Mouse (Mus musculus) stomach, embryonic 14.5 days (tissue): ENCODE results near the gene Kxd1. TPM values are rescaled to one million over a fixed set of nuclear protein-coding genes. Genes with fewer than 3 reads are reported as not detected.
A peak's percentile ranks its signal among the peaks of the same experiment; 100 is the strongest.

Experiments used
- ATAC-seq: fragments of 200-750 bp; cut with Nextera tagmentation; 2 replicates; pipeline ENCODE4 v1.8.0; 2017; ENCODE audit warnings: low read depth, moderate TSS enrichment; ENCODE audit not compliant: insufficient number of reproducible peaks, insufficient read depth, low FRiP score
- H3K27ac ChIP-seq: fragments of 300-500 bp; sonication (generic); 2 replicates; pipeline ENCODE4 v1.5.1; 2014; ENCODE audit warnings: mild to moderate bottlenecking, low read length, moderate library complexity, mixed read lengths
- H3K27me3 ChIP-seq: fragments of 300-500 bp; sonication (generic); 2 replicates; pipeline ENCODE4 v1.6.1; 2014; ENCODE audit warnings: low read length, control low read depth, mixed read lengths; ENCODE audit not compliant: control insufficient read depth, insufficient read depth
- H3K36me3 ChIP-seq: fragments of 300-500 bp; sonication (generic); 2 replicates; pipeline ENCODE4 v1.6.1; 2014; ENCODE audit warnings: mild to moderate bottlenecking, control low read depth, low read length, moderate library complexity, mixed read lengths; ENCODE audit not compliant: control insufficient read depth, insufficient read depth
- H3K4me1 ChIP-seq: fragments of 300-500 bp; sonication (generic); 2 replicates; pipeline ENCODE4 v1.6.1; 2014; ENCODE audit warnings: low read length, control low read depth, mixed read lengths; ENCODE audit not compliant: control insufficient read depth, insufficient read depth
- H3K4me2 ChIP-seq: fragments of 300-500 bp; sonication (generic); replicated peaks from 2 replicates; pipeline ENCODE4 v1.6.1; 2014; ENCODE audit warnings: low read depth, low read length, control low read depth
- H3K4me3 ChIP-seq: fragments of 300-500 bp; sonication (generic); 2 replicates; pipeline ENCODE4 v1.5.1; 2014; ENCODE audit warnings: low read depth, low read length, control low read depth
- H3K9ac ChIP-seq: fragments of 300-500 bp; sonication (generic); replicated peaks from 2 replicates; pipeline ENCODE4 v1.6.1; 2014; ENCODE audit warnings: low read depth, mild to moderate bottlenecking, control low read depth, low read length, moderate library complexity, mixed read lengths
- H3K9me3 ChIP-seq: fragments of 300-500 bp; sonication (generic); 2 replicates; pipeline ENCODE4 v1.6.1; 2016; ENCODE audit warnings: low read depth, low read length, control low read depth; ENCODE audit not compliant: control insufficient read depth
- WGBS: fragments of 180-500 bp; shearing (Covaris S2); extraction: QIAGEN DNeasy Blood & Tissue Kit; methylation state at CpG from one replicate; pipeline ENCODE4 v1.1.7; 2014; 5-methylcytosine and 5-hydroxymethylcytosine counted together
- polyA plus RNA-seq: library from polyadenylated mRNA; unstranded; fragments of >200 nt; fragmentation: Nextera tagmentation; extraction: Ambion mirVana; gene quantifications from 2 replicates; pipeline ENCODE4 v1.2.1, GENCODE M21; 2014

Kxd1 gene
- polyA plus RNA-seq, 1 experiment from 2014 or later: 72.3 TPM

DNA sequence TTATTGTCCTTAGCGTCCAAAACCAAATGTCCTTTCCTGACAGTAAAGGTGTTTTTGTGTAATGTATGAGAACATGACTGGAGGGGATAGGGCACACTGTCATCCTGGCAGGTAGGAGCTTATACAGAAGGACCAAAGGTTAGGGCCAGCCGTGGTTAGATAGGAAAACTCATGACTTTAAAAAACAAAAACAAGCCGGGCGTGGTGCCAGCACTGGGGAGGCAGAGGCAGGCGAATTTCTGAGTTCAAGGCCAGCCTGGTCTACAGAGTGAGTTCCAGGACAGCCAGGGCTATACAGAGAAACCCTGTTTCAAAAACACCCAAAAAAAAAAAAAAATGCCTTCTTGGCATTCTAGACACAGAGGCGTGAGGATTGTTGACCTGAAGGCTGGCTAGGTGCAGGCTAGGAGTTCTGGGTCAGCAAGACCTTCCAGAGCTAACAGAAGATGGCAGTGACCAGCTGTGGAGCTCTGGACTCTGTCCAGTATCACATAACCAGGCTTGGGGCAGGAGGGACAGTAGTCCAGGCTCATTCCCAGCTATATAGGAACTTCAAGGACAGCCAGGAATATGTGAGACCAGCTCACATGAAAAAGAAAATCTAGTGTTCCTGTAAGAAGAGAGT lies 36.1 kb upstream of the Kxd1 start:
- ATAC-seq: no peak
- no peaks in the 10 kb centered on the region; the same call in 1 of the 2 replicates for H3K36me3 ChIP-seq
- WGBS: 86% methylated on average over 6 of the region's 6 CpGs
- H3K9me3 ChIP-seq: no peaks in the 10 kb centered on the region
- no peak overlapping the region for H3K4me2 ChIP-seq
- no peaks in the 10 kb centered on the region for H3K27me3 ChIP-seq
- H3K4me3 ChIP-seq: no peak overlapping the region
- no peak overlapping the region for H3K27ac ChIP-seq
- no peak overlapping the region for H3K9ac ChIP-seq
- H3K4me1 ChIP-seq: peaks cover 33% of the 10 kb centered on the region

DNA sequence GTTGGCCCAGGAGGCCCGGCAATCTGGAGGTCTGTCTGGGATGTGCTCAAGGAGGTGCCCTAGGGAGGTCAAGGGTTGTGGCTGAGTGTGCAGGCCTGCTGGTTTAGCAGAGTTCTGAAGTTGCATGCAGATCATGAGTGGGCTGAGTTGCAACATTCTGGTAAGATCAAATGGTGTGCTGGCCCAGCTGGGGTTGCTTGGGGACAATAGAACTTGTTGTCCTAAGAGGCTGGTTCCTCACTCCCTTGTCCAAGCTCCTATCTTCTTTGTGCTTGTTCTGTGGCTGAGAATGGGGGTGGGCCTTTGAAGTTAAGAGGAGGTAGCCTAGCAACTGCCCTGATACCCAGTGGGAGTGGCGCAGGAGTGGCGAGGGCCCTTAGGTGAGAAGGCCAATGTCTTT lies 35.0 kb upstream of the Kxd1 start:
- WGBS: 70% methylated on average over 3 of the region's 3 CpGs
- H3K27me3 ChIP-seq: no peaks in the 10 kb centered on the region
- no peak overlapping the region for H3K27ac ChIP-seq
- H3K4me3 ChIP-seq: no peak overlapping the region
- H3K36me3 ChIP-seq: no peaks in the 10 kb centered on the region; the same call in 1 of the 2 replicates
- no peak for ATAC-seq
- no peaks in the 10 kb centered on the region for H3K9me3 ChIP-seq
- H3K4me1 ChIP-seq: peaks cover 33% of the 10 kb centered on the region
- no peak overlapping the region for H3K4me2 ChIP-seq
- H3K9ac ChIP-seq: no peak overlapping the region

DNA sequence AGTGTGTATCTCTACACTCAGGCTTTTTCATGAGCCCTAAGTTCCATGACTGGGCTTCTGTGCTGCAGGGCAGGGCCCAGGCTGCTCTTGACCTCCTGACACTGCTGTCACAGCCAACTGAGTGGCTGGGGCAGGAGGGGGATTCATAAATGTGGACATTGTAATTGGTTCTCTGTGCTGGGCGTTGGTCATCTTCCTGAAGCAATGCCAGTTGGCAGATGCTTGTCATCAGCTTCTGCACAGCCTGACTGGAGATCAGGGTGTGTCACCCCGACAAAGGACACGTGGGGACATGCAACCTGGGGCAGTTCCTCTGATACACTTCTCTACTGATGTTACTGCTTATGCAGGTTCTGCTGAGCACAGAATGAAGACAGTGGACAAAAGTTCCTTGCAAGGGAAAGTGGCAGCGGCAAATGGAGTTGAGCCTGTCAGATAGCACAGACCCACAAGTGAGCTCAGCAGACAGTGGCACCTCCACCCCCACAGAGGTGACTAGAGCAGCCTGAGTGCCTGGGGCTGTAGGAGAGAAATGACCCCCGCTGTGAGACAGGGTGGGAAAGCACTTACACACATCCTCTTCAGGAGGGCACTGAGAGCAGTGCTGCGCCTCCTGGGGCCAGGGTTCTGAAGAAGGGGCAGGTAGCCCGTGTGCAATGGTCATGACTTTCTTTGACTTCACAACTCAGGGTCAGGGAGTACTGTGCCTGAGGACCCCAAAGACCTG lies 34.2 kb upstream of the Kxd1 start:
- Histone ChIP-seq H3K27ac (peak overlapping the region; percentile 41; the same call in 1 of the 2 replicates), H3K9ac (no peak overlapping the region)

DNA sequence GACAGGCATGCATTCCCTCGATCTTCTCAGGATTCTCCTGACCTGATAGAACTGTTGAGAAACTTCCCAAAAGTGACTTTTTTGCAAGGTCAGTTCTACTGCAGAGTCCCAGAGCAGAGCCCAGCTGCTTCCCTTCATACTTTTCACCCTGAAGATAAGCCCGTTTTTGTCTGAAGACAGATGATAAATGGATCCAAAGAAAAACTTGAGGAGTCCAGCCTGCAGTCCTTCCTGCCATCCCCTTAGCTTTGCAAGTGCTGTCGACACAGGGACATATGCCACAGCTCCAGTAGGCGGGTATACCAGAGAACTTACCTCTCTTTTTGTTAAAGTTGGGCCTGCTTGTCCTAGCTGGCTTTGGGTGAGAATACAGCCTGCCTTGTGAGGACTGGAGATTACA lies 33.6 kb upstream of the Kxd1 start:
- ATAC-seq: no peak
- no peak overlapping the region for H3K4me2 ChIP-seq
- no peak overlapping the region for H3K4me3 ChIP-seq
- WGBS: 25% methylated on average over 4 of the region's 4 CpGs
- H3K27me3 ChIP-seq: no peaks in the 10 kb centered on the region
- no peaks in the 10 kb centered on the region for H3K9me3 ChIP-seq
- H3K27ac ChIP-seq: peak overlapping the region; percentile 41; the same call in 1 of the 2 replicates
- peaks cover 2% of the 10 kb centered on the region; the same call in 1 of the 2 replicates for H3K36me3 ChIP-seq
- peaks cover 33% of the 10 kb centered on the region for H3K4me1 ChIP-seq
- no peak overlapping the region for H3K9ac ChIP-seq

More for the DNA sequence above, 34.2 kb upstream of the Kxd1 start:
- 68% methylated on average over 7 of the region's 7 CpGs for WGBS
- Histone ChIP-seq H3K4me1 (peaks cover 33% of the 10 kb centered on the region), H3K9me3 (no peaks in the 10 kb centered on the region), H3K4me3 (no peak overlapping the region), H3K4me2 (no peak overlapping the region), H3K36me3 (no peaks in the 10 kb centered on the region; the same call in 1 of the 2 replicates), H3K27me3 (no peaks in the 10 kb centered on the region)
- no peak for ATAC-seq

DNA sequence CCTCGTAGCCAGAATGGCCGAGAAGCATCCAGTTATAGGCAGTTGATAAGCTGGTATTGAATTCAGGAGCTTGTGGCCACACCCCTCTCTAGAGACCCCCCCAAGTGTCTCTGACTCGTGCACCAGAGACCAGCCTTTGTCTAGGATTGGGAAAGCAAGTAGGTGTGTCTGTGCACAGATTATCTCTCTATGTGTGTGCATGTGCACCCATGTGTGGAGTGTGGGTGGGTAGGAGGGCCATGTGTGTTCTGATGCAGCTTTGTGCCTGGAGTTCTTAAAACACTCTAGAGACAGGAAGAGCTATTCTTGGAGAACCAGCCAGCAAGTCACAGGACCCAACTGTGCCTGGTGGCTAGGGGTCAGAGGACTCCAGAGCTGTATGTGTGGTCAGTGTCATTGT lies 32.8 kb upstream of the Kxd1 start:
- Histone ChIP-seq H3K4me2 (no peak overlapping the region), H3K4me1 (peaks cover 32% of the 10 kb centered on the region), H3K9ac (no peak overlapping the region), H3K9me3 (no peaks in the 10 kb centered on the region), H3K27ac (peak overlapping the region; percentile 29; the same call in 1 of the 2 replicates), H3K36me3 (peaks cover 3% of the 10 kb centered on the region; the same call in 1 of the 2 replicates), H3K27me3 (no peaks in the 10 kb centered on the region), H3K4me3 (no peak overlapping the region)
- ATAC-seq: no peak
- WGBS: 68% methylated on average over 3 of the region's 3 CpGs

DNA sequence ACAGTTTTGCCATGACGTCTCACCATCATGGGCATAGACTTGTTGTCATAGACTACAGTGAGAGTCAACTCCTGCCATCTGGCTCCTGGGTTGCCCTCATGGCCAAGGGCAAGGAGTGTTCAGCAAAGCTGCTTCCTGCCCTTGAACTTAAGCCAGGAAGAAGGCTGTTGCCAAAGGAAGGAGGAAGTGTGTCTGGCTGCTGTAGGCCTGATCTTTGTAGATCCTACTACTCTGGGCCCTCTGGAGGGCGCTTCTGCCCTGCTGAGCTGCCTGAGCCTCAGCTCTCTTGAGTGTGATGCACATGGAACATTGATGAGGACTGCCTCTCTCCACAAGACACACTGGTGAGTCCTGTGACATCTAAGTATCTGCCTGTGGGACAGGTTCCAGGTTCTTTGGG lies 32.3 kb upstream of the Kxd1 start:
- peaks cover 3% of the 10 kb centered on the region; the same call in 1 of the 2 replicates for H3K36me3 ChIP-seq

DNA sequence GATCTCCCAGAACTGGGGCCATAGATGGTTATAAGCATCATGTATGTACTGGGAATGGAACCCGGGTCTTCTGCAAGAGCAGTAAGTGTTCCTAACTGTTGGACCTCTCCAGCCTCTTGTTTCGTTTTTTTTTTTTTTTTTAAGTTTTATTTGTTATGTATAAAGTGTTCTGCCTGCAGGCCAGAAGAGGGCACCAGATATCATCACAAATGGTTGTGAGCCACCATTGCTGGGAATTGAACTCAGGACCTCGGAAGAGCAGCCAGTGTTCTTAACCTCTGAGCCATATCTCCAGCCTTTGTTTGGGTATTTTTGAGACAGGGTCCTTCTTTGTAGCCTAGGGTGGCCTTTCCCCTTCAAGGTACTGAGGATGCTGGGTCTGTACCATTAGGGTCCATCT lies 31.2 kb upstream of the Kxd1 start:
- no peak for ATAC-seq
- peaks cover 29% of the 10 kb centered on the region for H3K4me1 ChIP-seq

More for the DNA sequence above, 32.3 kb upstream of the Kxd1 start:
- H3K4me2 ChIP-seq: no peak overlapping the region
- no peak overlapping the region for H3K9ac ChIP-seq
- 81% methylated on average over 2 of the region's 2 CpGs for WGBS
- no peak for ATAC-seq
- no peak overlapping the region for H3K27ac ChIP-seq
- no peaks in the 10 kb centered on the region for H3K27me3 ChIP-seq
- peaks cover 30% of the 10 kb centered on the region for H3K4me1 ChIP-seq
- no peak overlapping the region for H3K4me3 ChIP-seq
- no peaks in the 10 kb centered on the region for H3K9me3 ChIP-seq

DNA sequence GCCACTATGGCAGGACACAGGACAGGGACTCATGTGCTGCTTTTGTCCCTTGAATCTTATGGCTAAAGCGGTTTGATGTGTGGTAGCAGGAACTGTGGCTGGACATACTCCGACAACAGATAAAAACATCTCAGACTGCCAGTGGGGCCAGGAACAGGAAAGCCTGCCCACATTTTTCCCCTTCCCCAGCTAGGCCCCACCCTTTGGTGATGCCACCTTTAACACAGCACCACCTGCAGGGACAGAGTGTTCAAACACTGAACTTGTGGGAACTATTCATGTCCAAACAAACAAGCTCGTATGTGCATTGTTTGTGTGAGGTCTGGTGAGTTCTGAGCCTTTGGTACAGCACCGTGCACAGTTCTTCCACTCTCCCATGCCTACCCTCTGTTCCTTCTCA lies 30.6 kb upstream of the Kxd1 start:
- H3K27ac ChIP-seq: no peak overlapping the region
- H3K4me2 ChIP-seq: no peak overlapping the region
- peaks cover 3% of the 10 kb centered on the region; the same call in 1 of the 2 replicates for H3K36me3 ChIP-seq
- no peaks in the 10 kb centered on the region for H3K9me3 ChIP-seq
- H3K27me3 ChIP-seq: no peaks in the 10 kb centered on the region
- H3K4me1 ChIP-seq: peaks cover 34% of the 10 kb centered on the region
- H3K4me3 ChIP-seq: no peak overlapping the region
- ATAC-seq: no peak
- WGBS: 60% methylated on average over 4 of the region's 4 CpGs
- no peak overlapping the region for H3K9ac ChIP-seq

More for the DNA sequence above, 31.2 kb upstream of the Kxd1 start:
- no peaks in the 10 kb centered on the region for H3K27me3 ChIP-seq
- no peaks in the 10 kb centered on the region for H3K9me3 ChIP-seq
- no peak overlapping the region for H3K4me2 ChIP-seq
- WGBS: 80% methylated on average over 3 of the region's 3 CpGs
- no peak overlapping the region for H3K27ac ChIP-seq
- H3K9ac ChIP-seq: no peak overlapping the region
- no peak overlapping the region for H3K4me3 ChIP-seq
- peaks cover 3% of the 10 kb centered on the region; the same call in 1 of the 2 replicates for H3K36me3 ChIP-seq
